Mouse (Mus musculus): ENCODE results near the gene Clec4g.
"Not testable (repeated sequence)": the region's sequence is repeated elsewhere in the genome, so short reads cannot be mapped to it uniquely, and the experiment has no call there.

Clec4g gene

DNA sequence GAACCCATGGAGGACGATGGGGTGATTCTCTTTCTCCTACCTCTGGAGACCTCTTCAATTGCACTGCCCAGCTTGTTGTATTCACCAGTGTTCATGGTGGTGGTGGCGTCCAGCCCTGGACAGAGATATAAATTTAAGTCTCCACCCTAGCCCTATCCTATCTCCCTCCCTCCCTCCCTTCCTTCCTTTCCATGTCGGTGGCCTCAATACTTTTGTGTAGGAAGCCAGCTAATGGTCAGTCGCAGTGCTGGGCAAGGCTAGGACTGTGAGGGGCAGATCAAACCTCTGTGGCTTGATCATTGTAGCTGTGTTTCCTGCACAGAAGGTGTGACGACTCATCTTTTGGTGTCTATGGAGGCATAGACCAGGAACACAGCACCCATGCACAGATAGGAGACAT lies at the start of gene Clec4g:
Gene Clec4g (minus strand): TSS at position 101 of the 400 bp plus-strand sequence.
- no peak for DNase-seq

DNA sequence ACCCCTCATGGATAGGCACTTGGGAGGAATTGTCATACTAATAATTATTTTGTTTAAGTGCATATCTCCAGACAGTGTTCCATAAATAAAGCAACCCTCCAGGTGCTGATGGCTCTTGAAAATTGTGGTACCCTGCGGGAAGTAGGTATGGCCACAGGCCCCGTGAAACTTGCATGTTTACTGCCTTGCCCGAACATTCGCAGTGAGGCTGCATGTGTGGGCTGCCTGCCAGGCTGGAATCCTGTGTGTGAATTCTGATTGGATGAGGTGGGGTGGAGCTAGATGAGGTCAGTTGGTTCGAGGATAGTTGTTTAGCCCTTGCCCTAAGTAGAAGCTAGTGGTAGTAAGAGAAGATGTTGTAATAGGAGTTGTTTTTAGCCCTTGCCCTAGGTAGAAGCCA lies 48.2 kb upstream of the Clec4g start:
- DNase-seq: not testable (repeated sequence)

DNA sequence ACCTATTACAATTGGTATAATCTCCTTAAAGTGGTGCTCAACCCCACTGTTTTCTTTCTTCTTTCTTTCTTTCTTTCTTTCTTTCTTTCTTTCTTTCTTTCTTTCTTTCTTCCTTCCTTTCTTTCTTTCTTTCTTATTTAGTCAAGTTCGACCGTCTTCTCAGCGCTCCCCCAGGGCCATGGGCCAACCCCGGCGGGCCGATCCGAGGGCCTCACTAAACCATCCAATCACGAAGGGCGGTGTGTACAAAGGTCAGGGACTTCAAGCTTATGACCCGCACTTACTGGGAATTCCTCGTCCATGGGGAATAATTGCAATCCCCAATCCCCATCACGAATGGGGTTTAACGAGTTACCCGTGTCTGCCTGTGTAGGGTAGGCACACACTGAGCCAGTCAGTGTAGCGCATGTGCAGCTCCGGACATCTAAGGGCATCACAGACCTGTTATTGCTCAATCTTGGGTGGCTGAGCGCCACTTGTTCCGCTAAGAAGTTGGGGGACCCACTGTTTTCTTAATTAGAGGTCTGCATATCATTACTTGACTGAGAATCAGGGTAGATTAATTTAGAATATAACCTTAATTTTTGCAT lies 33.9 kb upstream of the Clec4g start:
- peak; percentile 60 to 83 for DNase-seq

DNA sequence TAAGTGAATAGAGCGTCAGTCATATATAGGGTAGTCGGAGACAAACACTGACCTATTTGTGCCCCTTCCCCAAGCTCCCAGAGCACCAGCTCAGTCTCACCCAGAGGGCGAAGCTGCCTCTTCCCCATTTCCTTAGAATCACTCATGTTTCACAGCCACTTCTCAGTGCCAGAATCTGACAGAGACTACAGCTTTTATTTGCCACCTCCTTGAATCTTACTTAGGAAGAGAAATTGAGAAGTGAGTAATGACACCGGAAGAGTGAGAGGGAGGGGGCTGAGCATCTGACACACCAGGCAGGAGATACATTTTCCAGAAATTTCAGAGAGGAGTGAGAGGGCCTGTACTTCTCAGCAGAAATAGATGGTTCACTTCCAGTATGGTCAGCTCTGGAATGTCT lies 28.3 kb upstream of the Clec4g start, which contains the start of gene Cd209a:
Gene Cd209a (minus strand): TSS at position 224 of the 400 bp plus-strand sequence.
- DNase-seq: no peak

DNA sequence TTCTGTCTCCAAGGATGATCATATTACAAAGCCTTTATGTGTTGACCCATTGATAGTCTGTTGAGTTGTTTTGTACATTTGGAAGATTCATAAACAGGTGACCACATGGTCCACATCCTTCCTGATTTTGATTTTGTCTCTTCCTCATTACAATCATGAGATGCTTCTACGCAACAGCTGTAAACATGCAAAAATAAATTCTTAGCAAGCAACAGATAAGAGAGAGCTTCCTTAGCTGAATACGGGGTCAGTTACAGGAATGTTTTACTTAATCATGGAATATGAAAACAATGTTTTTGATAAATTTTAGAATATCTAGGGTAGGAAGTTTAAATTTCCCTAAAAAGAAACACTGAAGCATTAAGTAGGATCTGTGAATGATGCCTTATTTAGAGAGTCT lies 16.5 kb upstream of the Clec4g start:
- DNase-seq: no peak

DNA sequence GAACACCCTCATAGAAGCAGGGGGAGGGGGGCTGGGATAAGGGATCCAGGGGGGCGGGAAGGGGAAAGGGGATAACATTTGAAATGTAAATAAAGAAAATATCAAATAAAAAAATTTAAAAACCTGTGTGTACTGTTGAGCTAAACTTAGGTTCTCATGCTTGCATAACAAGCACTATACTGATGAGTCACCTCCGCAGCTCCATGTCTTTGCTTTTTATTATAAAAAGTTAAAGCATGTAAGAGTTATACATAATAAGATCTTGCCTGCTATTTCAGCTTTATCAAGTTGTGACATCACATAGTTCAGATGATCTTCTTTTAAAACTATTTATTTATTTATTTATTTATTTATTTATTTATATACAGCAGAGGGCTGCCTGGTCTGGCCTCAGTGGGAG lies 15.1 kb upstream of the Clec4g start:
- DNase-seq: no peak

DNA sequence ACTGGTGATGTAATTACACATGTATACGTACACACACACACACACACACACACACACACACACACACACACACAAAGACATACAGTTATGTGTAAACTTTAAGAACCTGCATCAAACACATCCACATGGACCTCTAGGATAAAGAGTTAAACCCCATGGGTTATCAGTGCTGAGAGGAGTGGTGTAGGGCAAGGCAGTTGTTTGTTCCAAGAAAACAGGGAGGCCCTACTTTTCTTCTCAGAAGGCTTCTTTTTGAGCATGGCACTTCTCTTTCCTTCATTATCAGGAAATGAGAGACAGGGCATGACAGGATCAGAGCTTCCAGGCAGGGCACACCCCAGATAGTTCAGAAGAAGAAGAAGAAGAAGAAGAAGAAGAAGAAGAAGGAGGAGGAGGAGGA lies 13.6 kb upstream of the Clec4g start:
- DNase-seq: no peak

DNA sequence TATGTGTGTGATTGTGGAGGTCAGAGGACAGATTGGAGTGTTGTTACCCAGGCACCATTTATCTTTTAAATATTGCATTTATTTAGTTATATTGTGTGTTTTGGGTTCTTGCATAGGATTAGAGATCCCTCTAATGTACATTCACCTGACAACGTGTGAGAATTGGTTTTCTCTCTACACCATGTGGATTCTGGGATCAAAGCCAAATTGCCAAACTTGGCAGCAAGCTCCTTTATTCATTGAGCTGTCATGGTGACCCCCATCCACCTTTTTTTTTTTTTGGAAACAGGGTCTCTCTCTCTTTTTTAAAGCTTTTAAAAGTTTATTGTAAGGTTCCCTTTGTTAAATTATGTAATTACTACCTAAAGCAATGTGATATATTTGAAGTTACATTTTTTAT lies 590 bp upstream of the Clec4g start:
- peak in 1 of 2 experiments; percentile 23 for DNase-seq

DNA sequence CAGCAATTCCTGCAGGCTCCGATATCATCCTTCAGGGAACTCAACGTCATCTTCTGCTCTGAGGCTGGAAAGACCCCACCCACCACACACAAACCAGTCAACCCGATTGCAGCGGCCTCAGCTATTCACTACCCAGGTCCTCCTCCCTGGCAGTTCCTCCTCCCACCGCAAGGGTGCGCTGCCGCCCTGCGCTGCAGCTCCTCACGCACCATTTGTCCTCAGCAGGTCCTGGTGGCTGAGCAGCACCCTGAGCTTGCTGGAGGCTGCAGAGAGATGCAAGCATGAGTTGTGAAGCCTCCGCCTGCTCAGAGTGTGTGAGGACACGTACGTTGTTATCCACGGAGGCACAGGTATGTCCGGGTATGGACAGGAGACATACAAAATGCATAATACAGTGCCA lies 1.9 kb downstream of the Clec4g start:
- peak; percentile 80 to 86 for DNase-seq

DNA sequence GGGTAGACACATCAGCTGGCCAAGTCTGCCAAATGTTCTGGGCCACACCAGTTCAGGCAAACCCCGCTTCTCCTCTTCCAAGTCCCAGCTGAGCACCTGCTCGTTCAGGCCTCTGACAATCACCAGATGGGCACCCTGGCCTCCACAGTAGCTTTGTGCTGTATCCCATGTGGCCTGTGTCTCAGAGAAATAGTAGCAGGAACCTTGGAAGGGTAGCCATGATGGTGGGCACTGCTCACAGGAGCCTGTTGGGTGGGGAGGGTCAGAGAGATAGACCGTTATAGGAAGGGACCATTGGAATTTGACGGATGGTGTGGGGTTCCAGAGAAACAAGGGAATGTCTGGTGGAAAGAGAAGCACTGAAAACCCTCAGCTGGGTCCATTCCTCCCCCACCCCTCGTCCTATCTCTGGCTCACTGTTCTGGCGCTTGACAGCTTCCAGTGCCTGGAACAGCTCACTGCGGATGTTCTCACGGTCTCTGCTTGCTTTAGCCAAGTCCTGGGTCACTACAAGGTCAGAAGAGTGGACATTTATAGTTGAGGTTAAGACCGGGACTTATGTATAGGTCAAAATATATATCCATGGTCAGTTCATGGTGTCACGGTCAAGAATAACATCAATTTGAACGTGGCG lies 3.0 kb downstream of the Clec4g start:
- DNase-seq: no peak

DNA sequence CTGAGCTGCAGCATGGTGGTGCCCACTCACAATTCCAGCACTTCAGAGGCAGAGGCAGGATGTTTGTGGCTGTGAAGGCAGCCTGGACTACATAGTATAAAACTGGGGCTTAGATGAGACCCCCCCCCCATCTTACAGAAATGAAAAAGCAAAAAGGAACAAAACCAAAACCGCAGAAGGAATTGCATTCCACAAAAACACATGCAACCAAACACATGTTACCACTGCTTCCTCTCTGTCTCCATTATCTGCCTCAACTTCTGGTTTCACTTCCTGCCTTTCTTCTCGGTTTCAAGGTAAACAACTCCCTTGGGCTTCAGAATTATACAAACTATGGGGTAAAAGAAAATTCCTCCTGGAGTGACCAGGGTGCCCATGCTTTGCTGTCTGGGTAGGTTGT lies 8.8 kb downstream of the Clec4g start:
- DNase-seq: no peak

DNA sequence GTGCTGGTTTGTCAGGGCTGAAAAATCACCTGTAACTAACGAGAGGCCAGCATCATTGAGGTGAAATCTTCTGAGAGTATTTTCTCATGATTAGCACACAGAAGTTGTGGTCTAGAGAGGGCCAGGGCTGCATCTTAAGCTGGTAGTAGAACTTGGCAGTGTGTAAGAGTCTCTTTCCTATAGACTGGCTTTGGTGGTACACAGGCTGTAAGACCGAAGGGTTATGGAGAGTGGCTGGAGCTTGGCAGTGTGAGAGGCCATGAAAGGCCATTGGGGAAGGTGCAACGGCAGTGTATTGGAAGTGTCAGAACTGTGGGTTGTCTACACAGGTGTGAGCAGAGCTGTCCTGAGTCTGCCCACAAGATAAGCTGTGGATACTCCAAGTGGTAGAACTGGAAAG lies 10.1 kb downstream of the Clec4g start:
- DNase-seq: no peak

DNA sequence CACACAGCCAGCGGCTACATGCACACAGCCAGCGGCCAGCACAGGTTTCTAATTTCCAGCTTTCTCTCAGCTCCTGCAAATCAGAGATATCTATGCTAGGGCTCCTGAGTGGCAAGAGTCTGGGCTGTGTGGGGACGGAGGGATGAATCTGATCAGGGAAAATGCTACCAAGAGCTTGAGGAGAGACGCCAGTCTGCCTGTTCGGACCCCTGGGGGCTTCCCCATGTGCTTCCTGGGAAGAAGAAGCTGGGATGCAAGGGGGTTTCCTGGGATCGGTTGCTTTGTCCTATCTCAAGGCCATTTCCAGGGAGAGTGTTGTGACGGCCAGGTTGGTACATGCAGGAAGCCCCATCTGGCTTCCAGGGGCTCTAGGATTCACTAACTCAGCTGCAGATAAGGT lies 12.8 kb downstream of the Clec4g start:
- DNase-seq: no peak

DNA sequence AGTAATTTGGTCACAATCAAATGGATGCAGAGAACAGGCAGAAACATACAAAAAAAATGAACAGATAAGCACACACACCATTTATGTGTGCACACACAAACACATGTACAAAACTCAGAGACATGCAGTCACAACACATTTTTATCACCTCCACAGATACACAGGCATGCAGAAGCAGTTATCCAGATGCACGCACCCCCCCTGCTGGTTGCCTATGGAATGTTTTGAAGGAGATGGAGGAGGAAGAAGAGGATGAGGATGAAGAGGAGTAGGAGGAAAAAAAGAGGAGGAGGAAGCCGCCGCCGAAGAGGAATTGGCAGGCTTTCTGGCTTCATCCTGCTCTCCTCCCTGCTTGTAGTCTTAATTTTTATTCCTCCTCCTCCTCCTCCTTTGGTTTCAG lies 14.7 kb downstream of the Clec4g start:
- DNase-seq: peak in 1 of 2 experiments; percentile 48

DNA sequence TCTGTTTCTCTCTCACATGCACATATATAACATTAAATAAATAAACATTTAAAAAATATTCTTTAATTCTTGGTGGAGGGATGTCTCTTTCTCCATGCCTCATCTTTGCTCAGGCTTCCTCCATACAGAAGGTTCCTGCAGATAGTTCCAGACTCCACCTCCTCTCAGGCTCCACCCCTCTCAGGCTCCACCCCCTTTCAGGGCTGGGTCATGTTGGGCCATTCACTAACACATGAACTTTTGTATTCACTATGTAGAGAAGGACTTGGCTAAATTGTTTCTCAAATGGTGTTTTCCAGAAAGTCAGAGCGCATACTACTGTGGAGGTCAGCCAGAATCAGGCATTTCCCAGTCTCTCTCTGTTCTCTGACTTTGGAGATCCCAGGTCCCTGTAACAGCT lies 19.0 kb downstream of the Clec4g start:
- no peak for DNase-seq

DNA sequence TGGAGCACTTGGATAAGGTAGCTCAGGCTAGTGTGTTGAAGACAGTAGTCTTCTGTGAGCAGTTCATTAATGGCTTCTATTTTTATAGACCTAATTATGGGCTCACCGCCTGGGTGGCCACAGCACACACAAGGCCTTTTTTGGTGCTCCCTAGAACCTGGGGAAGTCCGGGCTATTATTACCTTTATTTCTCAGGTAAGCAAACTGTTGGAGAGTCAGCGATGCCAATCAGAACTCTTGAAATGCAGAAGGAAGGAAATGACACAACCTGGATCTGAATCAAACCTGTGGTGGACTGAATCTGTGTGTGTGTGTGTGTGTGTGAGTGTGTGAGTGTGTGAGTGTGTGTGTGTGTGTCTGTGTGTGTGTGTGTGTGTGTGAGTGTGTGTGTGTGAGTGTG lies 26.3 kb downstream of the Clec4g start, which contains the start of gene Fcer2a:
Gene Fcer2a (minus strand): TSS at position 55 of the 400 bp plus-strand sequence.
- DNase-seq: no peak

DNA sequence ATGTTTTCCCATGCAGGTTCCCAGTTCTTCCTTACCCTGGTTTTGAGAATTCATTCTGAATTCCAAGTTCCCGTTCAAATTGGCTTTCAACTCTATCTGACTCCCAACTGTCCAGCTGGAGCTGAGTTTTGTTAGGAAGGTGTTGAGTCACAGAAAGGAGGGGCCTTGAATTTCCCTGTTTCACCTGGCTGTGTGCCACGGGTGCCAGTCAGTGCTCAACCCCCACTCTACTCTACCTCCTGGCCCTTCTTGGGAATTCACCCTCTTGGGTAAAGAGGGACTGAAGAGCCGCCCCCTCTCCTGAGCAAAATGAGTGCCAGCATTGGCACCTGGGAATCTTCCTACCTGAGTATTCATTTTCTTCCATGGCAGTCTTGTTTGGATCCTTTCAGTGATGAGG lies 29.7 kb downstream of the Clec4g start:
- no peak for DNase-seq

DNA sequence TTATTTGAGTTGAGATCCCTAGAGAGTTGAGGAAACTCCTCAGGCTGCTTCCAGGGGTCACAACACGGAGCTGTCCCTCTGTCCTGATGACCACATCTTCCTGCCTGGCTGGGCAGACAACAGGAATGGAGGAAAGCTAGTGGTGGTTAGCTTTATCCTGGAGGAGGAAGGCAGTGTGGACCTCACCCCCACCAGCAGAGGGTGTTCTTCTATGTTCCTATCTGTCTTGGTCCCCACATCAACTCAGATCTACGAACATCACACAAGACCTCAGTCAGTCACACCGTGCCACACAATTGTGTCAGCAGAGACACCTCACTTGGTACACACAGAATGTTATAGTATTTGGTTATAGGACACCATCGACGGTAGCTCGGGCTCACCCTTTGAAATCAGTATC lies 32.9 kb downstream of the Clec4g start:
- no peak for DNase-seq

DNA sequence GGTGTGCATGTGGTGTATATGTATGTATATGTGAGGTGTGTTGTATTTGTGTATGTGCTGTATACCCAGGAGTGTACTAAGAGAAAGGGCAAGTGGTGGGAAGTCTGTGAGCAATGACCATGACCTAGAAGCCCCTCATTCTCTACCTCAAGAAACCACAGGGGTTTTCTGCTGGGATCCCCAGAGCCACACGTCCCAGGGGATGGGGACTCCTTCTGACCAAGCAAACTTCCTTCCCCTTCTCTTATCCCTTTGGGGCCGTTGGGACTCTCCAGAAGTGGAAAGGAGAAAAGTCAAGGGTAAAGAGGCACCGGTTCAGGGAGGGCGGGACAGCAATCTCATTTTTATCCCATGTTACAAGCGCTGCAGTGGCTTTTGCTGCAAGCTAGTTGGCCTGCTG lies 35.0 kb downstream of the Clec4g start:
- no peak for DNase-seq

DNA sequence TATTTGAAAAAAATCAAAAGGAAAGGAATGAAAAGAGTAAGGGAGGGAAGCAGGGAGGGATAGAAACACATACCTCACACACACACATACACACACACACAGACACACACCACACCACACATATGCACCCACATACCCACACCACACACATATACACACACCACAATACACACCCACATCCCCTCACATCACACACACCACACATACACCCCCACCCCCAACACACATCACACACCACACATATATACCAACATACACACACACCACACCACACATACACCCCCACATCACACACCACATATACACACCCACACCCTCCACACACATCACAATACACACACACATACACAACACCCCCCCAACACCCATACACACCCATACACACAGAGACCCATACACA lies 35.9 kb downstream of the Clec4g start:
- no peak for DNase-seq

DNA sequence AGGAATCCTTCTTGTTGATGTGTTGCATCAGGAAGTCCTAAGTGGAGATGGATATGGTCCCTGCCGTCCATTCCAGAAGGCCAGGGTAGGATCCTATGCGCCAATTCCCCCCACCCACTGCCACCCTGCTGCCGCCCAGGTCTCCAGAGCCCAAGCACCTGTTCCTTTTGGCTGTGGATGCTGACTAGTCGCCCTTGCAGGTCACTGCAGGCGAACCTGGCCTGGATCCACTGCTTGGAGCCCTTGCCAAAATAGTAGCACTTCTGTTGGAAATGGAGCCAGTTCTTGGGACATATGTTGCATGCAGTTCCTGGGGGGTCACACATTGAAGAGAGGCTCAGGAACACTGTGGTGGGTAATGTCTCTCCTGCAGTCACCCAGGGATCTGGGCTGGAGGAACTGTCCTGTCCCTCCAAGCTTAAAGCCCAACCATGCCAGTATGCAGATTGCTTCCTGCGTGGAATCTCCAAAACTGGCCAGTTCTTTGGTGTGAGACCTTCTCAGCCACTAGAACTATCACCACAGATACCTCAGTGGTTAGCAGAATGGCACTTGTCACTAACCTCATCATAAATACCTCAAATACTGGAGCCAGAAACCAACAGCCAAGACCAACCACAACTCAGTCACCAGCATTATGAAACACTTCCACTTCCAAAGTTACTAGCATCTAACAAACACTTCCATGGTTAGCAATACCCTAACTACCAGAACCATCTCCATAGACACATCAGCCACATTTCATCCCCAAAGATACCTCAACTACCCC lies 36.9 kb downstream of the Clec4g start:
- peak; percentile 88 to 89 for DNase-seq

DNA sequence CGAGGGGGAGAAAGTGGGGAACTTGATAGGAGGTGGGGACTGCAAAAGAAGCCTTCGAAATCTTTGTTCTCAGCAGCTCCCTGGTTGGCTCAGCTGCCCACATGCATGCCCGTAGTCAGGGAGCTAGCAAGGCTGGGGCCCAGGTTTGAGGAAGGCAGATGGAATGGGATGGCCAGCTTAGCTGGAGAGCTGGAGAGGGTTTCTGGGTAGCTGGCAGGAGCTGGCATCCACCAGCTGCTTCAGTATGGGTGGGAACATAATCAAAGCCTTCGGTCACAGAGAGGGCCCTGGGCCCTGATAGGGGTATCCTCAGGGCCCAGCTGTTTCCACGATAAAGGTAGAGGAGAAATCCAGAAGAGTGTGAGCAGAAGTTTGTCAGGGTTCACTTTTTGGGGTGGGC lies 38.0 kb downstream of the Clec4g start:
- peak; percentile 44 to 56 for DNase-seq

DNA sequence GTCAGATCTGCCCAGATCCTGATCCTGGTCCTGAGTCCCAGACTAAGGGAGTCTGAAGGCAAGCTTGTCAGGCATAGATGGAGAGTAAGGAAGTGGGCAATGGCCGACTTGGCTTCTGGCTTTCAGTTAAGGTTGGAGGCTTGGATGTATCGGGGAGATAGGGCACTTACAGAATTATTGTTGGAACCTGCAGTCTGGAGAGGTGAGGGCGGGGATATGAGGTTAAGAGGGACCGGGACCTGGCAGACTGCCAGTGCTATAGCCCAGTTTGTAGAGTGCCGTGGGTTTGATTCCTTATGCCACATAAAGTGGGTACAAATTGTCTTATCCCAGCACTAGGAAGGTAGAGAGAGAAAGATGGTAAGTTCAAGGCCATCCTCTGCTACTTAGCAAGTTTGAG lies 40.8 kb downstream of the Clec4g start:
- peak in 1 of 2 experiments; percentile 43 for DNase-seq

DNA sequence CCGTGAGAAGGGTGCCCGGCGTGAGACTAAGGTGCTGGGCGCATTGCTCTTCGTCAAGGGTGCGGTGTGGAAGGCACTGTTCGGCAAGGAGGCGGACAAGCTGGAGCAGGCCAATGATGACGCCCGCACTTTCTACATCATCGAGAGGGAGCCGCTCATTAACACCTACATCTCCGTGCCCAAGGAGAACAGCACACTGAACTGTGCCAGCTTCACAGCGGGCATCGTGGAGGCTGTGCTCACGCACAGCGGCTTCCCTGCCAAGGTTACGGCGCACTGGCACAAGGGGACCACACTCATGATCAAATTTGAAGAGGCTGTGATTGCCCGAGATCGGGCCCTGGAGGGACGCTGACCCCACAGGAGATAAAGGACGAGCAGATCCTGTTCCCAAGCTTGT lies 41.2 kb downstream of the Clec4g start:
- DNase-seq: peak; percentile 70 to 77

Data from cerebellum, postnatal 25 days (tissue).